14 mouse cellular contexts compared by ENCODE assay signal in genomic region chr9:66933869-66934808, GRCm38 (mm10). TPM values are rescaled to one million over a fixed set of nuclear protein-coding genes. Genes with fewer than 3 reads are reported as not detected.
DNase-seq lines count a peak whose midpoint lies in the region; ATAC-seq and TF ChIP-seq lines count a peak whose summit lies in the region.
"Had no signal": no experiment of that assay in that cellular context is flagged by ENCODE, and none has a peak within 500 bp of the region (broad histone marks: within the 10 kb centered on the region; RNA-seq: fewer than 3 reads in every experiment).

No protein-coding gene starts in this region.

- no peaks in the 10 kb centered on the region for H3K9me3 ChIP-seq in forebrain, embryonic 15.5 days
- H3K9me3 ChIP-seq in midbrain, embryonic 12.5 days = no peaks in the 10 kb centered on the region
- H3K9me3 ChIP-seq in stomach, postnatal 0 days (ENCODE audit: control insufficient read depth, low read length) = no peaks in the 10 kb centered on the region
- H3K9me3 ChIP-seq: embryonic facial prominence, embryonic 12.5 days had no signal

- no peaks in the 10 kb centered on the region for H3K36me3 ChIP-seq in forebrain, embryonic 15.5 days
- no peaks in the 10 kb centered on the region for H3K36me3 ChIP-seq in midbrain, embryonic 12.5 days
- no peaks in the 10 kb centered on the region for H3K36me3 ChIP-seq in stomach, postnatal 0 days (ENCODE audit: control insufficient read depth, insufficient read depth, low read length)
- H3K36me3 ChIP-seq: embryonic facial prominence, embryonic 12.5 days had no signal

- peak; percentile 86 for ATAC-seq in forebrain, embryonic 15.5 days (replicated peaks)
- ATAC-seq in midbrain, embryonic 12.5 days (ENCODE audit: low FRiP score, low read depth) = peak; percentile 65
- no peak for ATAC-seq in stomach, postnatal 0 days (ENCODE audit: low FRiP score, low TSS enrichment)

- H3K27ac ChIP-seq in forebrain, embryonic 15.5 days (replicated peaks) = peak overlapping the region; percentile 89
- peak overlapping the region; percentile 60 for H3K27ac ChIP-seq in midbrain, embryonic 12.5 days (replicated peaks)
- peak overlapping the region; percentile 4; the same call in 1 of the 2 replicates for H3K27ac ChIP-seq in stomach, postnatal 0 days (replicated peaks)
- H3K27ac ChIP-seq in cerebellum, adult 2 months (ENCODE audit: insufficient read depth, low read length) = no peak overlapping the region
- H3K27ac ChIP-seq: embryonic facial prominence, embryonic 12.5 days had no signal

- no peak for TF ChIP-seq EP300 in stomach, postnatal 0 days (optimal IDR thresholded peaks at IDR 0.05)

- intact Hi-C loops in heart, postnatal 14 days (cut with DNase I) = no loop called here
- intact Hi-C loops in left cerebral cortex, postnatal 10 days (cut with DNase I) = loop anchor here (10.0 kb wide), 1 partner anchor 49 kb away; no protein-coding TSS in a partner anchor

- peak; percentile 42 to 48 for DNase-seq in right cerebral cortex, postnatal 10 days (ENCODE audit: low spot score in 2 of 2)
- DNase-seq in right cerebral cortex, postnatal 36 days (ENCODE audit: low spot score in 2 of 2) = no peak
- DNase-seq in stomach, postnatal 0 days (ENCODE audit: low spot score) = no peak
- no peak for DNase-seq in cerebellum, adult 2 months
- no peak for DNase-seq in heart, postnatal 14 days
- DNase-seq in left cerebral cortex, postnatal 10 days (ENCODE audit: extremely low spot score in 1 of 2, low spot score in 2 of 2) = no peak
- DNase-seq: heart, postnatal 36 days; kidney, postnatal 14 days; lung, adult 18-20 months; right cerebral cortex, postnatal 25 days had no signal

- no peak overlapping the region for H3K4me3 ChIP-seq in forebrain, embryonic 15.5 days
- no peak overlapping the region for H3K4me3 ChIP-seq in midbrain, embryonic 12.5 days
- no peak overlapping the region for H3K4me3 ChIP-seq in stomach, postnatal 0 days (ENCODE audit: low read depth, low read length)
- H3K4me3 ChIP-seq in cerebellum, adult 2 months (replicated peaks; ENCODE audit: insufficient read depth, low read depth, low read length) = no peak overlapping the region
- H3K4me3 ChIP-seq: embryonic facial prominence, embryonic 12.5 days had no signal

- 5% methylated on average over 19 of the region's 19 CpGs for WGBS in forebrain, embryonic 15.5 days
- WGBS in midbrain, embryonic 12.5 days = 26% methylated on average over 19 of the region's 19 CpGs
- WGBS in stomach, postnatal 0 days = 52% methylated on average over 19 of the region's 19 CpGs
- WGBS in cerebellum, adult 2 months = 36% methylated on average over 19 of the region's 19 CpGs

- 0 out of 2 replicates have a peak overlapping the region, but pooled peaks have one; percentile 9 for H3K4me2 ChIP-seq in forebrain, embryonic 15.5 days (replicated peaks)
- 0 out of 2 replicates have a peak overlapping the region, but pooled peaks have one; percentile 12 for H3K4me2 ChIP-seq in midbrain, embryonic 12.5 days (replicated peaks)
- no peak overlapping the region for H3K4me2 ChIP-seq in stomach, postnatal 0 days (replicated peaks; ENCODE audit: low read depth)
- H3K4me2 ChIP-seq: embryonic facial prominence, embryonic 12.5 days had no signal

- TF ChIP-seq POLR2A in cerebellum, adult 2 months (IDR thresholded peaks at IDR 0.05; ENCODE audit: borderline replicate concordance, insufficient read depth, low read length) = no peak

- H3K4me1 ChIP-seq in forebrain, embryonic 15.5 days = peaks cover 33% of the 10 kb centered on the region
- peaks cover 26% of the 10 kb centered on the region for H3K4me1 ChIP-seq in midbrain, embryonic 12.5 days
- H3K4me1 ChIP-seq in stomach, postnatal 0 days (replicated peaks; ENCODE audit: control insufficient read depth, insufficient read depth) = peaks cover 4% of the 10 kb centered on the region; the same call in 1 of the 2 replicates
- H3K4me1 ChIP-seq in cerebellum, adult 2 months (ENCODE audit: control insufficient read depth, insufficient read depth, low read length) = peaks cover 4% of the 10 kb centered on the region; the same call in 1 of the 2 replicates
- H3K4me1 ChIP-seq: embryonic facial prominence, embryonic 12.5 days had no signal

- H3K9ac ChIP-seq in forebrain, embryonic 15.5 days (replicated peaks) = no peak overlapping the region
- no peak overlapping the region for H3K9ac ChIP-seq in midbrain, embryonic 12.5 days (replicated peaks)
- no peak overlapping the region for H3K9ac ChIP-seq in stomach, postnatal 0 days (ENCODE audit: low read length)
- H3K9ac ChIP-seq: embryonic facial prominence, embryonic 12.5 days had no signal

- no peaks in the 10 kb centered on the region for H3K27me3 ChIP-seq in forebrain, embryonic 15.5 days
- H3K27me3 ChIP-seq in midbrain, embryonic 12.5 days = no peaks in the 10 kb centered on the region; the same call in 1 of the 2 replicates
- H3K27me3 ChIP-seq in stomach, postnatal 0 days (ENCODE audit: control insufficient read depth, insufficient read depth, low read length) = no peaks in the 10 kb centered on the region
- H3K27me3 ChIP-seq in cerebellum, adult 2 months (ENCODE audit: control insufficient read depth, insufficient read depth, low read length) = no peaks in the 10 kb centered on the region
- H3K27me3 ChIP-seq: CH12.LX; embryonic facial prominence, embryonic 12.5 days had no signal

- TF ChIP-seq CTCF in stomach, postnatal 0 days (IDR thresholded peaks at IDR 0.05; ENCODE audit: low read depth) = no peak
- TF ChIP-seq CTCF in cerebellum, adult 2 months (IDR thresholded peaks at IDR 0.05; ENCODE audit: borderline replicate concordance, insufficient read depth, low read depth, low read length) = no peak

RNA-seq across cellular contexts. Expression of gene Rps27l, which starts 11.7 kb away (rescaled TPM):
- 333 and 363 TPM in 2 replicates for polyA plus RNA-seq in forebrain, embryonic 15.5 days (2015; fragmentation: Nextera tagmentation; extraction: Ambion mirVana)
- 493 and 550 TPM in 2 replicates for polyA plus RNA-seq in midbrain, embryonic 12.5 days (2016; fragmentation: Nextera tagmentation; extraction: Ambion mirVana)
- 768 and 843 TPM in 2 replicates for polyA plus RNA-seq in stomach, postnatal 0 days (2015; fragmentation: Nextera tagmentation; extraction: Ambion mirVana)
- polyA plus RNA-seq in cerebellum, adult 2 months (2012; rRNA removed) = 53.7 and 55.7 TPM in 2 replicates
- 100 to 1,000 TPM; 179 to 198 TPM for total RNA-seq in heart, postnatal 14 days (2021)
- total RNA-seq in left cerebral cortex, postnatal 10 days (2021) = 10 to 100 TPM; 41.6 to 49.4 TPM

RNA-seq across cellular contexts. Expression of gene Rab8b, which starts 14.7 kb away (rescaled TPM):
- polyA plus RNA-seq in forebrain, embryonic 15.5 days (2015; fragmentation: Nextera tagmentation; extraction: Ambion mirVana) = 39.7 and 40.6 TPM in 2 replicates
- 34.8 and 37.2 TPM in 2 replicates for polyA plus RNA-seq in midbrain, embryonic 12.5 days (2016; fragmentation: Nextera tagmentation; extraction: Ambion mirVana)
- polyA plus RNA-seq in stomach, postnatal 0 days (2015; fragmentation: Nextera tagmentation; extraction: Ambion mirVana) = 9.2 and 9.4 TPM in 2 replicates
- 13.7 and 15.3 TPM in 2 replicates for polyA plus RNA-seq in cerebellum, adult 2 months (2012; rRNA removed)
- 10 to 100 TPM; 12.7 to 13.5 TPM for total RNA-seq in heart, postnatal 14 days (2021)
- 10 to 100 TPM; 21.8 TPM for total RNA-seq in left cerebral cortex, postnatal 10 days (2021)

RNA-seq across cellular contexts. Expression of gene Lactb, which starts 41.1 kb away (rescaled TPM):
- polyA plus RNA-seq in forebrain, embryonic 15.5 days (2015; fragmentation: Nextera tagmentation; extraction: Ambion mirVana) = 9.6 and 9.7 TPM in 2 replicates
- 9.7 and 12.0 TPM in 2 replicates for polyA plus RNA-seq in midbrain, embryonic 12.5 days (2016; fragmentation: Nextera tagmentation; extraction: Ambion mirVana)
- polyA plus RNA-seq in stomach, postnatal 0 days (2015; fragmentation: Nextera tagmentation; extraction: Ambion mirVana) = 11.8 and 12.2 TPM in 2 replicates
- 13.2 and 13.6 TPM in 2 replicates for polyA plus RNA-seq in cerebellum, adult 2 months (2012; rRNA removed)
- 10 to 100 TPM; 22.6 to 23.8 TPM for total RNA-seq in heart, postnatal 14 days (2021)
- 10 to 100 TPM; 17.5 to 18.6 TPM for total RNA-seq in left cerebral cortex, postnatal 10 days (2021)

Comparison
In these comparisons a context has a peak if more than half of its experiments do, and no peak if none do; other contexts are left out.
1. DNase-seq: peak in right cerebral cortex, postnatal 10 days (2 of 2); none in right cerebral cortex, postnatal 36 days (0 of 2), stomach, postnatal 0 days (single experiment), cerebellum, adult 2 months (0 of 2), heart, postnatal 14 days (0 of 2) and left cerebral cortex, postnatal 10 days (0 of 2).